Mouse (Mus musculus) heart, postnatal 0 days (tissue): ENCODE data around the gene Usf3. TPM values are rescaled to one million over a fixed set of nuclear protein-coding genes. Genes with fewer than 3 reads are reported as not detected.

Experiments
- ATAC-seq: fragments of 200-750 bp; cut with Nextera tagmentation; 2 replicates; pipeline ENCODE4 v1.8.0; 2017; ENCODE audit warnings: low read depth, moderate number of reproducible peaks, moderate library complexity; ENCODE audit not compliant: insufficient read depth
- DNase-seq: peaks from one replicate; pipeline ENCODE4 v3.0.0-alpha.2; 2016; ENCODE audit warnings: low spot score
- H3K27ac ChIP-seq: fragments of 300-500 bp; sonication (generic); 2 replicates; pipeline ENCODE4 v1.5.1; 2014; ENCODE audit warnings: low read depth, mild to moderate bottlenecking
- H3K27me3 ChIP-seq: fragments of 300-500 bp; sonication (generic); 2 replicates; pipeline ENCODE4 v1.6.1; 2014; ENCODE audit warnings: low read length, mixed read lengths; ENCODE audit not compliant: control insufficient read depth, insufficient read depth
- H3K36me3 ChIP-seq: fragments of 300-500 bp; sonication (generic); replicated peaks from 2 replicates; pipeline ENCODE4 v1.6.1; 2014; ENCODE audit warnings: low read length, mixed read lengths; ENCODE audit not compliant: control insufficient read depth, insufficient read depth
- H3K4me1 ChIP-seq: fragments of 300-500 bp; sonication (generic); 2 replicates; pipeline ENCODE4 v1.6.1; 2014; ENCODE audit warnings: antibody characterized with exemption; ENCODE audit not compliant: control insufficient read depth, insufficient read depth
- H3K4me2 ChIP-seq: fragments of 300-500 bp; sonication (generic); 2 replicates; pipeline ENCODE4 v1.6.1; 2014; ENCODE audit warnings: low read depth, mild to moderate bottlenecking, low read length, moderate library complexity
- H3K4me3 ChIP-seq: fragments of 300-500 bp; sonication (generic); 2 replicates; pipeline ENCODE4 v1.5.1; 2014; ENCODE audit warnings: low read depth, low read length
- H3K9ac ChIP-seq: fragments of 300-500 bp; sonication (generic); replicated peaks from 2 replicates; pipeline ENCODE4 v1.6.1; 2014; ENCODE audit warnings: low read depth, low read length, mixed read lengths
- H3K9me3 ChIP-seq: fragments of 300-500 bp; sonication (generic); replicated peaks from 2 replicates; pipeline ENCODE4 v1.6.1; 2016; ENCODE audit warnings: low read length; ENCODE audit not compliant: control insufficient read depth
- CTCF ChIP-seq: IDR thresholded peaks from 2 replicates; pipeline ENCODE4 v1.5.1; 2016; ENCODE audit warnings: antibody characterized with exemption, control low read depth, low read depth
- EP300 ChIP-seq: IDR thresholded peaks from 2 replicates; pipeline ENCODE4 v1.6.1; 2016; ENCODE audit warnings: antibody characterized with exemption, low read depth
- whole genome bisulfite sequencing: fragments of 180-500 bp; shearing (Covaris S2); extraction: QIAGEN DNeasy Blood & Tissue Kit; methylation state at CpG from one replicate; pipeline ENCODE4 v1.1.7; 2014; 5-methylcytosine and 5-hydroxymethylcytosine counted together
- polyA plus RNA-seq: library from polyadenylated mRNA; unstranded; fragments of >200 nt; fragmentation: Nextera tagmentation; extraction: Ambion mirVana; gene quantifications from 2 replicates; pipeline ENCODE4 v1.2.1, GENCODE M21; 2015
- total RNA-seq: library from RNA; depleted of rRNA; stranded (reverse); fragments of >200 nt; gene quantifications from 2 replicates; pipeline ENCODE4 v1.2.3, GENCODE M21; 2014; ENCODE audit warnings: low replicate concordance

Gene Usf3
- total and polyA plus RNA-seq, 2 experiments from 2014 or later, result 1.4 to 9.9 TPM

- ATAC-seq (no peak), DNase-seq (no peak)
- TF ChIP-seq EP300 (no peak), CTCF (no peak)
- no peak overlapping the region for H3K9ac ChIP-seq
- H3K27ac ChIP-seq, result no peak overlapping the region
- no peaks in the 10 kb centered on the region for H3K9me3 ChIP-seq
- H3K27me3 ChIP-seq, result no peaks in the 10 kb centered on the region
- H3K4me3 ChIP-seq, result no peak overlapping the region
- no peak overlapping the region for H3K4me2 ChIP-seq
- H3K4me1 ChIP-seq, result peaks cover 16% of the 10 kb centered on the region
- 88% methylated on average over 7 of the region's 7 CpGs for WGBS
- H3K36me3 ChIP-seq, result peaks cover 79% of the 10 kb centered on the region
Measured at GRCm38 (mm10) chr16:44212703-44213102, 39.7 kb downstream of the Usf3 start.

- H3K27ac ChIP-seq, result peak overlapping the region; percentile 78
- TF ChIP-seq EP300, result 0 out of 2 replicates have a peak, but pooled peaks have one; percentile 42
- TF ChIP-seq CTCF, result no peak
- H3K4me2 ChIP-seq, result no peak overlapping the region
- no peak overlapping the region for H3K9ac ChIP-seq
- H3K36me3 ChIP-seq, result peaks cover 78% of the 10 kb centered on the region
- H3K27me3 ChIP-seq, result no peaks in the 10 kb centered on the region
- DNase-seq, result peak; percentile 39
- H3K9me3 ChIP-seq, result no peaks in the 10 kb centered on the region
- H3K4me3 ChIP-seq, result no peak overlapping the region
- peak; percentile 81 for ATAC-seq
- 59% methylated on average over 9 of the region's 9 CpGs for WGBS
- H3K4me1 ChIP-seq, result peaks cover 16% of the 10 kb centered on the region
Measured at GRCm38 (mm10) chr16:44215513-44215912, 42.5 kb downstream of the Usf3 start.

GRCm38 (mm10) chr16:44216417-44216816, 43.4 kb downstream of the Usf3 start:
- Histone ChIP-seq H3K9me3 (no peaks in the 10 kb centered on the region), H3K4me3 (no peak overlapping the region), H3K36me3 (peaks cover 72% of the 10 kb centered on the region), H3K27me3 (no peaks in the 10 kb centered on the region), H3K4me2 (no peak overlapping the region), H3K27ac (0 out of 2 replicates have a peak overlapping the region, but pooled peaks have one; percentile 78), H3K9ac (no peak overlapping the region), H3K4me1 (peaks cover 16% of the 10 kb centered on the region)
- no peak for DNase-seq
- no peak for TF ChIP-seq CTCF
- TF ChIP-seq EP300, result no peak
- ATAC-seq, result no peak
- 94% methylated on average over 7 of the region's 7 CpGs for WGBS

- peak; percentile 86 for ATAC-seq
- H3K4me3 ChIP-seq, result no peak overlapping the region
- no peaks in the 10 kb centered on the region for H3K27me3 ChIP-seq
- peaks cover 41% of the 10 kb centered on the region for H3K36me3 ChIP-seq
- H3K27ac ChIP-seq, result peak overlapping the region; percentile 56
- H3K4me2 ChIP-seq, result no peak overlapping the region
- peaks cover 9% of the 10 kb centered on the region for H3K4me1 ChIP-seq
- no peak for TF ChIP-seq EP300
- no peak for TF ChIP-seq CTCF
- peak; percentile 82 for DNase-seq
- WGBS, result 29% methylated on average over 6 of the region's 6 CpGs
- H3K9me3 ChIP-seq, result no peaks in the 10 kb centered on the region
- no peak overlapping the region for H3K9ac ChIP-seq
Measured at GRCm38 (mm10) chr16:44221463-44221862, 48.4 kb downstream of the Usf3 start.

GRCm38 (mm10) chr16:44226706-44227291, 53.8 kb downstream of the Usf3 start:
- no peaks in the 10 kb centered on the region for H3K4me1 ChIP-seq
- no peak overlapping the region for H3K4me3 ChIP-seq
- H3K36me3 ChIP-seq, result no peaks in the 10 kb centered on the region
- WGBS, result 77% methylated on average over 13 of the region's 13 CpGs
- H3K9me3 ChIP-seq, result no peaks in the 10 kb centered on the region
- H3K27ac ChIP-seq, result no peak overlapping the region
- ATAC-seq (no peak), DNase-seq (no peak)
- H3K9ac ChIP-seq, result no peak overlapping the region
- H3K27me3 ChIP-seq, result no peaks in the 10 kb centered on the region
- TF ChIP-seq EP300 (no peak), CTCF (no peak)
- H3K4me2 ChIP-seq, result no peak overlapping the region

- no peaks in the 10 kb centered on the region for H3K36me3 ChIP-seq
- no peak for DNase-seq
- H3K27ac ChIP-seq, result no peak overlapping the region
- 77% methylated on average over 7 of the region's 7 CpGs for WGBS
- H3K9me3 ChIP-seq, result no peaks in the 10 kb centered on the region
- no peak for TF ChIP-seq EP300
- no peak for TF ChIP-seq CTCF
- no peak overlapping the region for H3K9ac ChIP-seq
- no peaks in the 10 kb centered on the region for H3K27me3 ChIP-seq
- ATAC-seq, result no peak
- H3K4me3 ChIP-seq, result no peak overlapping the region
- no peak overlapping the region for H3K4me2 ChIP-seq
- no peaks in the 10 kb centered on the region for H3K4me1 ChIP-seq
Measured at GRCm38 (mm10) chr16:44233019-44233418, 60.0 kb downstream of the Usf3 start.
